Mouse (Mus musculus) heart, embryonic 11.5 days (tissue): ENCODE results near the gene Rad51b. TPM values are rescaled to one million over a fixed set of nuclear protein-coding genes. Genes with fewer than 3 reads are reported as not detected.
A peak's percentile ranks its signal among the peaks of the same experiment; 100 is the strongest.

ENCODE experiments used
- ATAC-seq: fragments of 200-750 bp; cut with Nextera tagmentation; replicated peaks from 2 replicates; pipeline ENCODE4 v1.8.0; 2017; ENCODE audit warnings: moderate library complexity; ENCODE audit not compliant: insufficient number of reproducible peaks, low FRiP score, low TSS enrichment
- H3K27ac ChIP-seq: fragments of 300-500 bp; sonication (generic); 2 replicates; pipeline ENCODE4 v1.5.1; 2014; ENCODE audit warnings: mild to moderate bottlenecking, low read depth, low read length
- H3K27me3 ChIP-seq: fragments of 300-500 bp; sonication (generic); 2 replicates; pipeline ENCODE4 v1.6.1; 2014; ENCODE audit warnings: mild to moderate bottlenecking, low read length, mixed read lengths; ENCODE audit not compliant: control insufficient read depth, insufficient read depth
- H3K36me3 ChIP-seq: fragments of 300-500 bp; sonication (generic); 2 replicates; pipeline ENCODE4 v1.6.1; 2014; ENCODE audit warnings: mild to moderate bottlenecking, low read length, moderate library complexity, mixed read lengths; ENCODE audit not compliant: control insufficient read depth, insufficient read depth
- H3K4me1 ChIP-seq: fragments of 300-500 bp; sonication (generic); 2 replicates; pipeline ENCODE4 v1.6.1; 2014; ENCODE audit warnings: low read length; ENCODE audit not compliant: control insufficient read depth, insufficient read depth
- H3K4me2 ChIP-seq: fragments of 300-500 bp; sonication (generic); 2 replicates; pipeline ENCODE4 v1.6.1; 2014; ENCODE audit warnings: mild to moderate bottlenecking, moderate library complexity
- H3K4me3 ChIP-seq: fragments of 300-500 bp; sonication (generic); 2 replicates; pipeline ENCODE4 v1.5.1; 2014; ENCODE audit warnings: low read depth, low read length
- H3K9ac ChIP-seq: fragments of 300-500 bp; sonication (generic); 2 replicates; pipeline ENCODE4 v1.6.1; 2014; ENCODE audit warnings: mild to moderate bottlenecking, low read depth, low read length, moderate library complexity
- H3K9me3 ChIP-seq: fragments of 300-500 bp; sonication (generic); replicated peaks from 2 replicates; pipeline ENCODE4 v1.6.1; 2016; ENCODE audit warnings: low read length; ENCODE audit not compliant: control insufficient read depth
- WGBS: fragments of 180-500 bp; shearing (Covaris S2); extraction: QIAGEN DNeasy Blood & Tissue Kit; methylation state at CpG from one replicate; pipeline ENCODE4 v1.1.7; 2014; ENCODE audit not compliant: insufficient replicate concordance; 5-methylcytosine and 5-hydroxymethylcytosine counted together
- polyA plus RNA-seq: library from polyadenylated mRNA; unstranded; fragments of >200 nt; fragmentation: Nextera tagmentation; extraction: Ambion mirVana; gene quantifications from 2 replicates; pipeline ENCODE4 v1.2.1, GENCODE M21; 2014

Rad51b gene
- polyA plus RNA-seq, 1 experiment from 2014 or later = 6.4 TPM

DNA sequence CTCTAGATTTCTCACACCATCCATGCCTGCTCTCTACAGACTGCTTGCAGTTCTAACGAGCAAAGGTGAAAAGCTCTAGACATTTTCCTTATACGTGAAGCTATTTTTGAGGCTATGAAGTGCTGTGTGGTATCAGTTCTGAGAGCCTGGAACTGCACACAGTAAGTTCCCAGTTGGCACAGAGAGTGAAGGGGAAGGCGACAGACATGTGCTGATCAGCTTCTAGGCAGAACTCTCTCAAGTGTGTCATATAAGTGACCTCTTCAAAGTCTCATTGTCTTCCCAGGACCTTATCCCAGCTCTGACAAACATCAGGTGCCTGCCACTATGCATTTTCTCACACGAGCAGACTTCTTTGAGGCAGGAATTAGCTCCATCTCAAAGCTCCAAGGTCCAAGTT lies 530.7 kb downstream of the Rad51b start:
- 34% methylated on average over 4 of the region's 4 CpGs for WGBS
- no peak overlapping the region for H3K9ac ChIP-seq
- H3K4me2 ChIP-seq = no peak overlapping the region
- H3K9me3 ChIP-seq = no peaks in the 10 kb centered on the region
- H3K4me1 ChIP-seq = peaks cover 16% of the 10 kb centered on the region
- no peaks in the 10 kb centered on the region for H3K36me3 ChIP-seq
- ATAC-seq = no peak
- H3K27me3 ChIP-seq = no peaks in the 10 kb centered on the region
- no peak overlapping the region for H3K4me3 ChIP-seq
- H3K27ac ChIP-seq = peak overlapping the region; percentile 63

DNA sequence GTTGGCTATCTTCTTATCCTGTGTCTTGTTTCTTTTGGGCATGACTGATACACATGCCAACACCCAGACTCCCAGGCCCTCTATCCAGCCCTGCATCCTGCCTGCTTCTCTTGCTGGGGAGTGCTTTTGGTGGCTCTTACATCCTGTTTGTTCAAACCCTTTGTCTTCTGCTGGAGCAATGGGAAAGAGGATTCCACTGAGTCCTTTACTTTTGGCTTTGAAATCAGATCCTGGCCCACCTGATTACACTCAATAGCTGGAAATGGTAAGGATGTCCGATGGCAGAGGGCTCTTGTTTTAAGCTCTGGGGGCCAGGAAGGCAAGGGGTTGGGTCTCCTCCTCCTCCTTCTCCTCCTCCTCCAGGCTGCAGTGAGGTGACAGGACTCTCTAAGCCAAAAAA lies 533.6 kb downstream of the Rad51b start:
- Histone ChIP-seq H3K9ac (no peak overlapping the region), H3K4me1 (peaks cover 23% of the 10 kb centered on the region)

DNA sequence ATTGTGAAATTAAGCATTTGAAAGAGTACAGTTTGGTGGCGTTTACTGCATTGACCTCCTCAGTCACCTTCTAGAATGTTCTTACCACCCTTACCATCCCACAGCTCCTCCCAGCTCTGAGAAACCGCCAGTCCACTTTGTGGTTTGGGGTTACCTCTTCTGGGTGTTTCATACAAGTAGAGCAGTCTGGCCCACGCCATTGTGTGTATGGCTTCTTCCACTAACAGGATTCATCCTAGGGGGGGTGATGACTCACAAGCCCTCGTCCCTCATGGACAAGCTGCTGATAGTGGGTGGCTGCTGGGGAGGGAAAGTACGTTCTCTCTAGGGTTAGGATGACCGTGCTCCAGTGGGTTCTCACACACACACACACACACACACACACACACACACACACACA lies 535.5 kb downstream of the Rad51b start:
- H3K9ac ChIP-seq = no peak overlapping the region
- no peak overlapping the region for H3K4me2 ChIP-seq
- peaks cover 16% of the 10 kb centered on the region for H3K4me1 ChIP-seq
- no peaks in the 10 kb centered on the region for H3K27me3 ChIP-seq
- WGBS = 75% methylated on average over 6 of the region's 6 CpGs
- H3K4me3 ChIP-seq = no peak overlapping the region
- no peaks in the 10 kb centered on the region for H3K9me3 ChIP-seq
- ATAC-seq = no peak
- no peaks in the 10 kb centered on the region for H3K36me3 ChIP-seq
- no peak overlapping the region for H3K27ac ChIP-seq

More for the DNA sequence above, 533.6 kb downstream of the Rad51b start:
- no peaks in the 10 kb centered on the region for H3K9me3 ChIP-seq
- 47% methylated on average over 1 of the region's 1 CpGs for WGBS
- no peaks in the 10 kb centered on the region for H3K27me3 ChIP-seq
- no peak overlapping the region for H3K4me2 ChIP-seq
- H3K4me3 ChIP-seq = no peak overlapping the region
- no peaks in the 10 kb centered on the region for H3K36me3 ChIP-seq
- peak overlapping the region; percentile 29; the same call in 1 of the 2 replicates for H3K27ac ChIP-seq
- no peak for ATAC-seq

DNA sequence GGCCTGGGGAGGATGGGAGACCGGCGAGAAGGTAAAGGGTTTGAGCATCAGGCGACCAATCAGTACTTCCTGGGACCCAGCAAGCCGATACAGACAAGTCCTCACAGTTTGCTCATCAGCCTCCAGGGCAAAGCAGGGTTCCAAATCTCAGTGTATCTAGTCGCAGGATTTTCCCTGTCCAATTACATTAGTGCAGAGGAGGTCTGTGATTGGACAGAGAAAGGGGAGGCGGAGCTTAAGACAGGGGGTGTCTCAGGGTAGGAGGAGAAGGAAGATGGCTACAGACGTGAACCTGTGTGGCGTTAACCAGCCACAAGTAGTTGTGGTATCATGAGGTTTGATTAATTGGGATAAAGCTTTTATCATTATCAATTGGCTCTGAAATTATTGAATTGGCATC lies 538.4 kb downstream of the Rad51b start:
- Histone ChIP-seq H3K36me3 (no peaks in the 10 kb centered on the region), H3K4me2 (no peak overlapping the region), H3K4me3 (no peak overlapping the region), H3K9ac (no peak overlapping the region), H3K9me3 (no peaks in the 10 kb centered on the region), H3K4me1 (peaks cover 39% of the 10 kb centered on the region), H3K27ac (no peak overlapping the region), H3K27me3 (no peaks in the 10 kb centered on the region)
- WGBS = 88% methylated on average over 8 of the region's 8 CpGs
- ATAC-seq = no peak

DNA sequence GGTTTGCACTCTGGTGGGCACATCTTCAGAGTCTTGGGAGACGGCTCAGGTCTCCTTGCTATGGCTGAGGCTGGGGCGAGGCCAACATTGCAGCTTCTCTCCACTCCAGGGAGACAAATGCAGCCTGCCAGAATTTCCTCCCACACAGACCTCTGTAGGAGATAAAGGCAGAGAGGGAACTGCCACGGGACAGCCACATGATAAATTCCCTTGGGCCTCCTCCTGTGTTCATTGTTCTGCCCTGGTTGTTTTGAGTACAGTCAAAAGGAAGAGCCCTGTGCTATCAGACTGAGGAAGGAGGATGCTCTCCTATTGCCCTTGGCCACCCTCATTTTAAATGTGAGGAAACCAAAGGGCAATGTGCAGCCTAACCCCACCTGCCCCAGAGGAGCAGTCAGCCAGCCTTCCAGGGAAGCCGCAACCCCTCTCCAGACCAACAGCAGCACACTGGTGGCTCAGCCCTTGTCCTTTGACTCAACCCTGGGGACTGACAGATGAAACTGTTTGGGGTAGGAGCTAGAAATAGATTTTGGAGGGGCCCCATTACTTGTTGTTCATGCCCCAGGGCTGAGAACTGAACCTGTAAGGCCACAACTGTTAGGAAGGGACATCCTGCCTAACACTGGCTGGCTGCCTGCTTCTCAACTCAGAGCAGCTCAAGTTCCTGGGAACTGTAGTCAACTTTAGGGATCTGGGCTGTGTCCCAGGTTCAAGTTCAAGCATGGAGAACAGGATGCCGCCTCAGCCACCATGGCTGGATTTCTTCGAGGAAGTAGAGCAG lies 541.3 kb downstream of the Rad51b start:
- H3K4me2 ChIP-seq = no peak overlapping the region
- no peaks in the 10 kb centered on the region for H3K9me3 ChIP-seq
- 0 out of 2 replicates have a peak, but pooled peaks have one; percentile 17 for ATAC-seq
- no peaks in the 10 kb centered on the region for H3K27me3 ChIP-seq
- peak overlapping the region; percentile 86 for H3K27ac ChIP-seq
- H3K9ac ChIP-seq = no peak overlapping the region
- H3K4me3 ChIP-seq = no peak overlapping the region
- H3K4me1 ChIP-seq = peaks cover 62% of the 10 kb centered on the region
- no peaks in the 10 kb centered on the region for H3K36me3 ChIP-seq
- WGBS = 37% methylated on average over 6 of the region's 6 CpGs

DNA sequence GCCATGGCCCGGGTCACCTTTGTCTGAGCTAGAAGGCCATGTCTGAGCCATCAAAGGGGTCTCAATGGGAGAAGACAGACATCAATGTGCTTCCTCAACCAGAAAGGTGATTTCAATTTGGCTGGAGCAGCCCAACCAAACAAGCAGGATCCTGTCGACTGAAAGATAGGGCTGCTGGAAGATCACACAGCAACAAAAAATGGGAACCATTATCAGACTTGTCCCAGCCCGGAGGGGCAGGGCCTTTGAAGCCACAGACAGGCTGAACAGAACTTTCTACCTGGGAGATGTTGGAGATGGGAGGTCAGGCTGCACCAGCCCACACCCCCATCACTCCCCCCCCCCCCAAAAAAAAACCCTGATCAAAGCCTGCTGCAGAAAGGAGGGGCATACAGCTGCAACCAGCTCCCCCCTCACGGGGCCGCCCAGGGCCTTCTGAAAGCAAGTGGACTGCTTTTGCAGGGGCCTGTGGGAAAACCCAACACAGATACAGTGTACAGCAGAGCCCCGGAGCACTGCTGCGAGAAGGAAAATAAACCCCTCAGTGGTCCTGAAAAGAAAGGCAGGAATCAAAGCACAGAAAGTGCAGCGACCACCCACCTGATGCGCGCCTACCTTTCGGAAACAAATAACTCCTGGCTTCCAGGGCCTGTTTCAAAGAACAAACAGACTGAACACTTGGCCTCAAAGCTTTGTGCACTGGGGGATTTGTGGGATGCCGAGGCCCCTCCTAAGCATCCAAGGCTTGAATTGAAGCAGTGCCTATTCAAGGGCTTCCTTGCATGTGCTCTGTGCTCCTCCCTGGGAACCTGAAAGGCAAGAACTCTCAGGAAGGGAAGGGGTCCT lies 542.2 kb downstream of the Rad51b start:
- Histone ChIP-seq H3K9me3 (no peaks in the 10 kb centered on the region), H3K27ac (peak overlapping the region; percentile 86), H3K4me1 (peaks cover 67% of the 10 kb centered on the region), H3K27me3 (no peaks in the 10 kb centered on the region), H3K4me2 (no peak overlapping the region), H3K9ac (no peak overlapping the region), H3K4me3 (no peak overlapping the region), H3K36me3 (no peaks in the 10 kb centered on the region)
- WGBS = 62% methylated on average over 12 of the region's 12 CpGs
- ATAC-seq = no peak

DNA sequence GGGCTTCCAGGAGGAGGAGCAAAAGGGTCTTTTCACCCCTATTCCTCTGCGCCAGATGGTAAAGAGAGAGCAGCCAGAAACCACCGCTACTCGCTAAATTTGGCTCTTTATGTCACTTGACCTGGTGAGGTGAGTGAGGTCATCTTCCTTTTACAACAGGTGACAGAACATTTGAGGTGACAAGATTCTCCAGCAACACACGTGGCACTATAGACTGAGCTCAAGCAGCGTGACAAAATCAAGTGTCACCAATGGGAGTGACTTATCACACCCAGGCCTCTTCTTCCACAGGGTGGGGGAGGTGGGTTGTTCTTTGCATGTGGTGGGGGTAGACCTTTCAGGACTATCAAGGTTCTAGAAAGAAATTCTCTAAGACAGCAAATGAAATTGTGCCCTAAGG lies 543.4 kb downstream of the Rad51b start:
- Histone ChIP-seq H3K9ac (0 out of 2 replicates have a peak overlapping the region, but pooled peaks have one; percentile 10), H3K4me1 (peaks cover 72% of the 10 kb centered on the region), H3K27me3 (no peaks in the 10 kb centered on the region), H3K4me3 (no peak overlapping the region), H3K4me2 (no peak overlapping the region), H3K9me3 (no peaks in the 10 kb centered on the region), H3K27ac (no peak overlapping the region), H3K36me3 (no peaks in the 10 kb centered on the region)
- no peak for ATAC-seq
- 37% methylated on average over 5 of the region's 5 CpGs for WGBS

DNA sequence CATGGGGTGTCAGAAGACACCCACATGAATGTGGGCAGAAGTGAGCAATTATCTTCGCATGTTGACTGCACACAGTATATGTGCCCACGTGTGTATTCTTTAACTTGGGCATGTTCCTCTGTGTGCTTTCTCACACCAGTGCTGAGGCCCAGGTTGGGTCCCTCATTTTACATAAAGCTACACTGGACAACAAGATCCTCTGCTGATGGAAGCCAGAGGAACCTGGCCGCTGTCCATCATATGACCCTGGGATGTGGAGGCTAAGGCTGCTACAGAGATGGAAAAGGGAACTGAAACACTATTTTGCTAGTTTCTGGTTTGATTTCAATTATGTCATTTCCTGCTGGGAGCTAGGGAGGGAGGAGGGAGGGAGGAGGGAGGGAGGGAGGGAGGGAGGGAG lies 544.2 kb downstream of the Rad51b start:
- no peak overlapping the region for H3K4me3 ChIP-seq
- ATAC-seq = no peak
- H3K36me3 ChIP-seq = no peaks in the 10 kb centered on the region
- no peaks in the 10 kb centered on the region for H3K27me3 ChIP-seq
- WGBS = 83% methylated on average over 3 of the region's 3 CpGs
- H3K27ac ChIP-seq = peak overlapping the region; percentile 15; the same call in 1 of the 2 replicates
- H3K9ac ChIP-seq = no peak overlapping the region
- H3K9me3 ChIP-seq = no peaks in the 10 kb centered on the region
- no peak overlapping the region for H3K4me2 ChIP-seq
- peaks cover 72% of the 10 kb centered on the region for H3K4me1 ChIP-seq
